Mouse (Mus musculus) left cerebral cortex, adult 9 months (tissue): ENCODE measurements around the gene Pikfyve.

Source experiments
- DNase-seq, 2 experiments: peaks; one replicate each; pipeline ENCODE4 v3.0.0; 2022; ENCODE audit warnings: low spot score in 2 of 2

The Pikfyve gene

DNA sequence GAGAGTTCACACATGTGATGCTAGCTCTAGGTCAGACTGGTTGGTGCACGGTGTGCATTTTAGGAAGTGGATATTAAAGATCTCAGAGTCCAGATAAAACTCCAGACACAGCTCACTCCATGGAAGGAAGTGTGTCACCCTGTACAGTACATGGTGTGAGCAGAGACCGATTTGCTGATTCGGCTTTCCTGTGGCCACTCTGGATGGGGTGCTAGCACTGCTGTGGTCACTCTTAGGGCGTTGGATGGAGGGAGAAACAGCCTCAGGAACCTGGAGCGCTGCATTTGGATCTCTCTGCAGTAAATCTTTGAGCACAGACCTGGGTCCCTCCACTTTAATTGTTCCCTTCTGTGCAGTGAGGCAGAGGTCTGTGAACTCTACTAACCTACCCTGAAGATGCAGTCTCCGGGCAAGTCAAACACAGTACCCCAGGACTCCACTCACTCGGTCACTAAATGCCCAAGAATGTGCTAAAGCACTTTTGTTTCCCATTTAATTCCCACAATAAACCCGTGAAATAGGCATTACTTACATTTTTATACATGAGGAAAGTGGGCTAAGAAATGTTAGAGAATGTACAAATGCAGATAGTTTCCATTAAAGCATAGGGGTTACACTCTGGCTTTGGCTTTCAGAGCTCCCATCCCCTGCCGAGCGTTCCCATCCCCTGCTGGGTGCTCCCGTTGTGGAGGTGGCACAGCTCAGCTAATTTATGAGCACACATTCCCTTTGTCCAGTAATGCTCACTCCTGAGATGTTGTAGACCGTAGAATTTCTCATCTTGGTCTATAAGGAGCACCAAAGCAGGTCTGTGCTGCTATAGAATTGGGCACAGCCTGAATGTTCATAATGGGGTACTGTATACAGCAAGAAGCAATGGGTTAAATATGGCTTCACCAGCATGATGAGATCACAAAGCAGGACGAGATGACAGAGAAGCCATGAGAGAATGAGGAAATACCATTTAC is 127.9 kb downstream of the Pikfyve start:
- DNase-seq, result no peak

GRCm38 (mm10) chr1:65315022-65315407 is 128.5 kb downstream of the Pikfyve start:
- no peak for DNase-seq
